Mouse (Mus musculus): ENCODE measurements at regions not wholly inside any gene's neighbourhood (a gene's known extent, or its start where the extent isn't known, plus 50 kb on each side); places are given as distances from the start of the nearest gene placed in this dataset.

DNA sequence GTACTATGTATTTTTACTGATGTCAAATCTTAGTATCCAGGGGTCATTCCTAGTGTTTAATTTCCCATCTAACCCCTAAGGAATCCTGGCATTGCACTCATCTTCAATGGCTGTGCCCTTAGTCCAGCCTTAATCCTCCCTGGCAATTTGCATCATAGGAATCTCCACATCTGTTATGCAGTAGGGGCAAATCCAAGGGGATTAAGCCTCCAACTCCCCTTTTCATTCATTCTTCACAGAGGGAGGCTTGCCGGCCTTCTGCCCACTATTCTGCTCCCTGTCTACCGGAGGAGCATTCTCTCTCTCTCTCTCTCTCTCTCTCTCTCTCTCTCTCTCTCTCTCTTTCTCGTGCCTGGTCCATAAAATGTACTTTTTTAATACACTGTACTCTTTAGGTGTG is 338.0 kb upstream of the Vrk2 start:
- no peaks in the 10 kb centered on the region for H3K27me3 ChIP-seq (ENCODE audit: insufficient read depth, low read length)
- no peak for TF ChIP-seq CTCF (IDR thresholded peaks at IDR 0.05; ENCODE audit: low read depth)
- no peaks in the 10 kb centered on the region for H3K36me3 ChIP-seq (ENCODE audit: insufficient read depth, low read length)
- no peak overlapping the region for H3K4me2 ChIP-seq (ENCODE audit: low read length)
- H3K9me3 ChIP-seq (replicated peaks; ENCODE audit: low read length): no peaks in the 10 kb centered on the region
- H3K4me3 ChIP-seq (replicated peaks; ENCODE audit: low read depth, low read length): no peak overlapping the region
- WGBS: 42% methylated on average over 3 of the region's 3 CpGs
- no peak for DNase-seq (ENCODE audit: low spot score)
- H3K27ac ChIP-seq: no peak overlapping the region
- H3K9ac ChIP-seq (ENCODE audit: low read depth, low read length): no peak overlapping the region
- no peaks in the 10 kb centered on the region for H3K4me1 ChIP-seq (replicated peaks; ENCODE audit: insufficient read depth, low read length)
- no peak for ATAC-seq (replicated peaks; ENCODE audit: low FRiP score, low read depth)

DNA sequence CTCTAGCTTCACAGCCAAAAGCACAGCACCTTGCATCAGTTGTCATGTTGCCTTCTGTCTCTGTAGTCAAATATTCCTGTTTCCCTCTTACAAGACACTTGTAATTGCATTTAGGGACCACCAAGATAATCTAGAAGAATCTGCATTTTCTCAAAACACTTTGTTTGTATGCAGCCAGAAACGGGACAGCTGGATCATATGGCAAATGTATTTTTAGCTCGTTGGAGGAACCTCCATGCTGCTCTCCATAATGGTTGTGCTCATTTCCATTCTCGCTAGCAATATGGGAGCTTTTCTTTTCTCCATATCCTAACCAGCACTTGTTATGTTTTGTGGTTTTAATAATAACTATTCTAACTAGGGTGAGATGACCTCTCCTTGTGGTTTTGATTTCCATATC is 313.3 kb upstream of the Vrk2 start:
- Histone ChIP-seq H3K4me1 (replicated peaks; ENCODE audit: insufficient read depth, low read length) (no peaks in the 10 kb centered on the region), H3K9me3 (replicated peaks; ENCODE audit: low read length) (no peaks in the 10 kb centered on the region), H3K4me2 (ENCODE audit: low read length) (no peak overlapping the region), H3K9ac (ENCODE audit: low read depth, low read length) (no peak overlapping the region), H3K27me3 (ENCODE audit: insufficient read depth, low read length) (no peaks in the 10 kb centered on the region), H3K4me3 (replicated peaks; ENCODE audit: low read depth, low read length) (no peak overlapping the region), H3K27ac (no peak overlapping the region), H3K36me3 (ENCODE audit: insufficient read depth, low read length) (no peaks in the 10 kb centered on the region)
- DNase-seq (ENCODE audit: low spot score) (no peak), ATAC-seq (replicated peaks; ENCODE audit: low FRiP score, low read depth) (no peak)
- no peak for TF ChIP-seq CTCF (IDR thresholded peaks at IDR 0.05; ENCODE audit: low read depth)
- 69% methylated on average over 3 of the region's 3 CpGs for WGBS

- Histone ChIP-seq H3K4me3 (replicated peaks; ENCODE audit: low read depth, low read length) (no peak overlapping the region), H3K4me2 (ENCODE audit: low read length) (no peak overlapping the region), H3K4me1 (replicated peaks; ENCODE audit: insufficient read depth, low read length) (no peaks in the 10 kb centered on the region), H3K27ac (no peak overlapping the region), H3K9ac (ENCODE audit: low read depth, low read length) (no peak overlapping the region), H3K27me3 (ENCODE audit: insufficient read depth, low read length) (no peaks in the 10 kb centered on the region), H3K9me3 (replicated peaks; ENCODE audit: low read length) (no peaks in the 10 kb centered on the region), H3K36me3 (ENCODE audit: insufficient read depth, low read length) (no peaks in the 10 kb centered on the region)
- WGBS: 33% methylated on average over 6 of the region's 6 CpGs
- ATAC-seq (replicated peaks; ENCODE audit: low FRiP score, low read depth): no peak
- no peak for DNase-seq (ENCODE audit: low spot score)
- no peak for TF ChIP-seq CTCF (IDR thresholded peaks at IDR 0.05; ENCODE audit: low read depth)
Measured at GRCm38 (mm10) chr11:26881635-26882034, 287.8 kb upstream of the Vrk2 start.

Measured in kidney, postnatal 0 days (tissue).